9 mouse cellular contexts compared by ENCODE assay signal in the genomic region with DNA sequence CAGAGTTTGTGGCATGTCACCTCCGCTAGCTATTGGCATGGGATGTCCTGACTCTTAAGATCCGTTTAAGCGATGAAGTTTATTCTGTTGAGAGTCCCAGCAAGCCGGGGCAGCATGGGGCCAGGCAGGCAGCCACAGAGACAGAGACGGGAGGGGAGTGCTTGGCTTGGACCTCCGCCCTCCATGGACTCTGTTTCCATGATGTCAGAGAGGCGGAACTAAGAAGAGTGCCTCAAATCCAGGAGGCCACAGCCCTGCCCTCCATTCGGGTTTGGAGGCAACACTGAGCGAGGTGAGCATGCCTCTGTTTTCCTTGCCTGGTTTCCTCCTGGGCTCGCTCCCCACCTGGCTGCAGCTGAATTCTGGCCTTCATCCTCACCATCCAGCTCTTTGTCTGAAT.
DNase-seq lines count a peak whose midpoint lies in the region; TF ChIP-seq lines count a peak whose summit lies in the region.
"Had no signal": no experiment of that assay in that cellular context is flagged by ENCODE, and none has a peak within 500 bp of the region (broad histone marks: within the 10 kb centered on the region; RNA-seq: fewer than 3 reads in every experiment).

No protein-coding gene starts in this region.

- peak overlapping the region; percentile 87 for H3K27ac ChIP-seq in kidney, adult 2 months (ENCODE audit: insufficient read depth, low read depth, low read length)
- H3K27ac ChIP-seq: neural tube, embryonic 12.5 days had no signal

- no peaks in the 10 kb centered on the region for H3K36me3 ChIP-seq in kidney, adult 2 months (ENCODE audit: control insufficient read depth, insufficient read depth, low read length)

- peak; percentile 33 for DNase-seq in adrenal gland, postnatal 14 days
- DNase-seq in adrenal gland, postnatal 4 days (ENCODE audit: low spot score in 2 of 2) = no peak
- DNase-seq in gastrocnemius, postnatal 25 days = peak; percentile 62
- DNase-seq in kidney, adult 2 months = peak; percentile 75
- DNase-seq in lung, postnatal 25 days (ENCODE audit: low spot score) = peak; percentile 67
- no peak for DNase-seq in right cerebral cortex, postnatal 14 days
- no peak for DNase-seq in spleen, adult 18-20 months
- DNase-seq in left cerebral cortex, adult 11 months (ENCODE audit: low spot score) = no peak

- TF ChIP-seq CTCF in kidney, adult 2 months (conservative IDR thresholded peaks at IDR 0.05; ENCODE audit: insufficient read depth, insufficient read length, low read depth, low read length) = no peak

- H3K4me1 ChIP-seq in kidney, adult 2 months (ENCODE audit: control insufficient read depth, insufficient read depth, low read length) = peaks cover 2% of the 10 kb centered on the region; the same call in 1 of the 2 replicates

- H3K27me3 ChIP-seq in kidney, adult 2 months (replicated peaks; ENCODE audit: control insufficient read depth, insufficient read depth, low read length) = no peaks in the 10 kb centered on the region
- H3K27me3 ChIP-seq: neural tube, embryonic 12.5 days had no signal

- WGBS in kidney, adult 2 months = 32% methylated on average over 10 of the region's 10 CpGs

- peak; percentile 50 for TF ChIP-seq POLR2A in kidney, adult 2 months (IDR thresholded peaks at IDR 0.05; ENCODE audit: low read depth, low read length)

- H3K4me3 ChIP-seq in kidney, adult 2 months (ENCODE audit: insufficient read depth, low read depth, low read length) = no peak overlapping the region; the same call in 1 of the 2 replicates
- H3K4me3 ChIP-seq: neural tube, embryonic 12.5 days had no signal

Comparison
In these comparisons a context has a peak if more than half of its experiments do, and no peak if none do; other contexts are left out.
1. DNase-seq: peak in adrenal gland, postnatal 14 days (single experiment), gastrocnemius, postnatal 25 days (single experiment), kidney, adult 2 months (single experiment) and lung, postnatal 25 days (single experiment); none in adrenal gland, postnatal 4 days (0 of 2), right cerebral cortex, postnatal 14 days (single experiment), spleen, adult 18-20 months (0 of 2) and left cerebral cortex, adult 11 months (single experiment).